Mouse (Mus musculus): ENCODE results near the gene Magi2. TPM values are rescaled to one million over a fixed set of nuclear protein-coding genes. Genes with fewer than 3 reads are reported as not detected.

Gene Magi2
- polyA plus RNA-seq, 1 experiment from 2014 or later = 2.3 TPM

DNA sequence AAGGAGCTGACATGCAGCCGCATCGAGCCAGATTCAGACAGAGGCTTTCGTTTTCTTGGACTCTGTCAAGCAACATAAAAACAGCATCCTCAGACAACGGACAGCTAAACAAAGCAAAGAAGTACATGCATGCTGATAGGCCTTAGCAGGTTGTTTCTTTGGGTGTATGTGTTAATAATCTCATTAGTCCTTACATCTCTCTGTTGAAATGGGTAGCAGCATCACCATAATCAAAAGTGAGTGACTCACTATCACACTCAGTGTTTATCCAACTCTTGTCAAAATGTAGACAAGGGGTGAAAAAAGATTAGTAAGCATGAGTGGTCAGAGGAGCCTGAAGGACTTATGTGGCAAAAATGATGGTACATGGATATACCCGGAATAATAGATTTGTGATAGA is 394.8 kb downstream of the Magi2 start:
- 0 out of 2 replicates have a peak, but pooled peaks cover 3% of the 10 kb centered on the region for H3K27me3 ChIP-seq (replicated peaks)
- no peak for ATAC-seq
- H3K9me3 ChIP-seq = no peaks in the 10 kb centered on the region
- no peak overlapping the region for H3K27ac ChIP-seq
- no peak overlapping the region for H3K4me2 ChIP-seq (replicated peaks)
- no peaks in the 10 kb centered on the region for H3K36me3 ChIP-seq
- no peak overlapping the region for H3K4me3 ChIP-seq (replicated peaks)
- WGBS = 78% methylated on average over 5 of the region's 5 CpGs
- no peak overlapping the region for H3K9ac ChIP-seq
- no peaks in the 10 kb centered on the region for H3K4me1 ChIP-seq (replicated peaks)

- Histone ChIP-seq H3K9me3 (no peaks in the 10 kb centered on the region), H3K36me3 (no peaks in the 10 kb centered on the region), H3K4me3 (replicated peaks) (no peak overlapping the region), H3K4me1 (replicated peaks) (no peaks in the 10 kb centered on the region), H3K27ac (no peak overlapping the region), H3K4me2 (replicated peaks) (no peak overlapping the region), H3K27me3 (replicated peaks) (no peaks in the 10 kb centered on the region), H3K9ac (no peak overlapping the region)
- no peak for ATAC-seq
- 91% methylated on average over 1 of the region's 1 CpGs for WGBS
Observed at GRCm38 (mm10) chr5:19633976-19634375, 407.1 kb downstream of the Magi2 start.

- Histone ChIP-seq H3K4me1 (replicated peaks) (no peaks in the 10 kb centered on the region), H3K4me3 (replicated peaks) (no peak overlapping the region), H3K9me3 (no peaks in the 10 kb centered on the region), H3K27me3 (replicated peaks) (no peaks in the 10 kb centered on the region), H3K4me2 (replicated peaks) (no peak overlapping the region), H3K36me3 (no peaks in the 10 kb centered on the region), H3K27ac (no peak overlapping the region), H3K9ac (no peak overlapping the region)
- no peak for ATAC-seq
- WGBS = 35% methylated on average over 2 of the region's 2 CpGs
Observed at GRCm38 (mm10) chr5:19637789-19638188, 411.0 kb downstream of the Magi2 start.

GRCm38 (mm10) chr5:19655986-19656385 is 429.1 kb downstream of the Magi2 start:
- no peak for ATAC-seq
- Histone ChIP-seq H3K36me3 (no peaks in the 10 kb centered on the region), H3K27ac (no peak overlapping the region), H3K9ac (no peak overlapping the region), H3K4me2 (replicated peaks) (no peak overlapping the region), H3K4me3 (replicated peaks) (no peak overlapping the region), H3K27me3 (replicated peaks) (no peaks in the 10 kb centered on the region), H3K9me3 (no peaks in the 10 kb centered on the region), H3K4me1 (replicated peaks) (no peaks in the 10 kb centered on the region)
- WGBS = 72% methylated on average over 1 of the region's 1 CpGs

DNA sequence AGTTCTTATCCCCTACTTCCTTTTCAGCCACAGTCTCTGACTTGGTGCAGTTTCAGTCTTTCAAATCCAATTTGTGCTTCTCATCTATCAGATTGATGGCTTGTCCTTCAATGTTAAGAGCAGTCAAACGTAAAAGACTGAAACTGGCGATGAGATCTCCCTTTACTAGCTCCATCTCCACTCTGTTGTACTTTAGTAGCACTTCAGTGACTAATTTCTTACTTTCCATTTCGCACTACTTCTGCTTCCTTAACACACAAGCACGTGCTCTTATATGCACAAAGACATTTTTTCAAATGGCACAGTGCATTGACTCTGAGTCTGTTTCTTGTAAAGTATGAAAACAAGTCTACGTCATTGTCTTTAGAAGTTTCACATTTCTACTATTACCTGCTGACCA is 439.6 kb downstream of the Magi2 start:
- no peak overlapping the region for H3K4me2 ChIP-seq (replicated peaks)
- H3K9me3 ChIP-seq = no peaks in the 10 kb centered on the region
- H3K36me3 ChIP-seq = no peaks in the 10 kb centered on the region
- 74% methylated on average over 5 of the region's 5 CpGs for WGBS
- no peaks in the 10 kb centered on the region for H3K4me1 ChIP-seq (replicated peaks)
- no peak overlapping the region for H3K4me3 ChIP-seq (replicated peaks)
- H3K27me3 ChIP-seq (replicated peaks) = no peaks in the 10 kb centered on the region
- no peak overlapping the region for H3K27ac ChIP-seq
- no peak for ATAC-seq
- no peak overlapping the region for H3K9ac ChIP-seq

DNA sequence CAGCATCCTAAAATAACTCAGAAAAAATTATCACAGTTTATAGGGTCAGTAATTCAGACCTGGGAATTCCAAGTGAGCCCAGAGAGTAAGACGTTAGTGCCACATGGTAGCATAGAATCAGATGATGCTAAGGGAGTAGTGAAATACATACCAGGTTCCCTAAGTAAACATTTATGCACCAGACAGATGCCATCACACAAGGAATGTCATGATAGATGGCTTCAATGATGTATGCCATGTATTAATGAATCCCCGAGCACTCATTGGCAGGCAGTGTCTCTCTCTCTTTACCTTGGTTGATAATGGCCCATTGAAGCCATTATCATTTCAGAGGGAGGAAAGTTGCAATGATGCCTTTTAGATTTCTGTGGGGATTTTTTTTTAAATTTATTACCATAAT is 490.5 kb downstream of the Magi2 start:
- 80% methylated on average over 2 of the region's 2 CpGs for WGBS
- H3K4me3 ChIP-seq (replicated peaks) = no peak overlapping the region
- no peak overlapping the region for H3K4me2 ChIP-seq (replicated peaks)
- H3K4me1 ChIP-seq (replicated peaks) = no peaks in the 10 kb centered on the region
- no peaks in the 10 kb centered on the region for H3K9me3 ChIP-seq
- H3K36me3 ChIP-seq = no peaks in the 10 kb centered on the region
- no peak for ATAC-seq
- H3K27ac ChIP-seq = no peak overlapping the region
- H3K27me3 ChIP-seq (replicated peaks) = no peaks in the 10 kb centered on the region
- H3K9ac ChIP-seq = no peak overlapping the region

- Histone ChIP-seq H3K9ac (no peak overlapping the region), H3K27ac (no peak overlapping the region), H3K4me2 (replicated peaks) (no peak overlapping the region), H3K27me3 (replicated peaks) (no peaks in the 10 kb centered on the region), H3K4me3 (replicated peaks) (no peak overlapping the region), H3K9me3 (no peaks in the 10 kb centered on the region), H3K36me3 (no peaks in the 10 kb centered on the region), H3K4me1 (replicated peaks) (no peaks in the 10 kb centered on the region)
- no peak for ATAC-seq
Observed at GRCm38 (mm10) chr5:19726277-19726676, 499.4 kb downstream of the Magi2 start.

DNA sequence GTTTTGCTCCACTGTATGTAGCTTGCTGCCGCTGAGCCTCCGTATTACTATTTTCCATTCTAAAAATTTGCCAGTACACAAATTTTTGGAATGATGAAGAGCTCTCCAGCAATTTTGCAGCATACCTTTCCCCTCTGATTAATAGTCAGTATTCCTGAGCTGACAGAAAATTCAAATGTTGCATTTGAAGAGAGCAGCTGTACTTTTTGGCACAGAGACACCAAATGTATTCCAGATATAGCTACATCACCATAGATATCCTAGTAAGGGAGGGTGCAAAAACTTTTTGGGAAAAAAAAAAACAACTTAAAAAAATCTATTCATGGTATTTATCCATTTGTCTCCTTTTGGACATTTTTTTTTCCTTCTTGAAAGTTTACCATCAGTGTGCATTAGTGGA is 518.5 kb downstream of the Magi2 start:
- Histone ChIP-seq H3K27ac (no peak overlapping the region), H3K9ac (no peak overlapping the region), H3K4me2 (replicated peaks) (no peak overlapping the region), H3K9me3 (no peaks in the 10 kb centered on the region), H3K4me3 (replicated peaks) (no peak overlapping the region), H3K36me3 (no peaks in the 10 kb centered on the region), H3K4me1 (replicated peaks) (no peaks in the 10 kb centered on the region), H3K27me3 (replicated peaks) (no peaks in the 10 kb centered on the region)
- WGBS = 90% methylated on average over 2 of the region's 2 CpGs
- ATAC-seq = no peak

DNA sequence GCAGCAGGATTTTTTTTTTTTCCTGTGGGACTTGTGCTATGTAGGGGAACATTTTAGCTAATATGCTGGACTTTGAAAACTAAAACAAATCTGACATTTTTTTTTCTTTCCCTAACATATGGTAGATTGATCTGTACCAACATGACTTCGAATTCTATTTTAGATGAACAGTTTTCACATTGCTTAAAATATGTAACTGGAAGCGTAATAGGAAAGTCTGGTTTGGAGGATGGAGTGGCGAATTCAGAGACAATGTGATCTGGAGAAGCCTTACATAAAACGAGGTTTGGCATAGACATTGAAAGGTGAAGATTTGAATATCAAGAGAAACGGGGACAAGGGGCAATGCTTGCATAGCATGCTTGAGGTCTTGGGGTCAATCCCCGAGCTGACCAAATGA is 519.1 kb downstream of the Magi2 start:
- H3K4me3 ChIP-seq (replicated peaks) = no peak overlapping the region
- no peak overlapping the region for H3K27ac ChIP-seq
- H3K4me1 ChIP-seq (replicated peaks) = no peaks in the 10 kb centered on the region
- no peaks in the 10 kb centered on the region for H3K27me3 ChIP-seq (replicated peaks)
- ATAC-seq = no peak
- 83% methylated on average over 6 of the region's 6 CpGs for WGBS
- H3K9ac ChIP-seq = no peak overlapping the region
- H3K36me3 ChIP-seq = no peaks in the 10 kb centered on the region
- H3K4me2 ChIP-seq (replicated peaks) = no peak overlapping the region
- H3K9me3 ChIP-seq = no peaks in the 10 kb centered on the region

DNA sequence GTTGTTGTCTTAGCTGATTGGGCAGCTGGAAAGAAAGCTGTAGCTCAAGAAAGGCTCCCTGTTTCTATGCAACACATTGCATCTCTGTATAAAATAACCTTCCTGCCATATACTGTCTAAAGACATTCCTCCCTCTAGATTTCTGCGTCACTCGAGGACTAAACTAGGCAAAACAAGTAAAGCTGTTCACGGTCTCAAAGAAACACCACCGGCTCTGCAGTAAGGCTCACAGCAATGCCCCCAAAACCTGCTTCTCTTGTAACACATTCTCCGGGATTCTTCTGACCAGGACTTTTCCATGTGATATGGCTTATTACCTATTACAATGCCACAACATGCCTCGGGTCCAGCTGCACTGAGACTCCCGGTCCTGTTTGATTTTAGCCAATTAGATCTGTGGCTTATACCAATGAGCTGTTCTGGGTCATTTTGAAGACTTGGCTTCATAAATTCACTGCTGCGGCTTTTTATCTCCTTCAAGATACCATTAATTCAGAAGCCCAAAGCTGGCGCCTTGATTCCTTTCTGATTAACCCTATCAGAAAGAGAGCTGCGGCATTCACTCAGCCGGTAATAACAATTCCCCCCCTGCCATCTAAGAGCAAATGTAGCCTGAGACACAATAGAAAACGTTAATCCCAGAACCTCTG is 520.2 kb downstream of the Magi2 start:
- no peaks in the 10 kb centered on the region for H3K36me3 ChIP-seq
- H3K4me3 ChIP-seq (replicated peaks) = no peak overlapping the region
- H3K9me3 ChIP-seq = no peaks in the 10 kb centered on the region
- no peak for ATAC-seq
- H3K27ac ChIP-seq = no peak overlapping the region
- no peak overlapping the region for H3K4me2 ChIP-seq (replicated peaks)
- no peaks in the 10 kb centered on the region for H3K27me3 ChIP-seq (replicated peaks)
- no peaks in the 10 kb centered on the region for H3K4me1 ChIP-seq (replicated peaks)
- WGBS = 78% methylated on average over 12 of the region's 12 CpGs
- H3K9ac ChIP-seq = no peak overlapping the region

- no peak overlapping the region for H3K4me3 ChIP-seq (replicated peaks)
- ATAC-seq = no peak
- no peak overlapping the region for H3K4me2 ChIP-seq (replicated peaks)
- no peaks in the 10 kb centered on the region for H3K4me1 ChIP-seq (replicated peaks)
- 88% methylated on average over 3 of the region's 3 CpGs for WGBS
- no peaks in the 10 kb centered on the region for H3K27me3 ChIP-seq (replicated peaks)
- no peaks in the 10 kb centered on the region for H3K9me3 ChIP-seq
- H3K27ac ChIP-seq = no peak overlapping the region
- no peak overlapping the region for H3K9ac ChIP-seq
- no peaks in the 10 kb centered on the region for H3K36me3 ChIP-seq
Observed at GRCm38 (mm10) chr5:19747631-19748030, 520.8 kb downstream of the Magi2 start.

DNA sequence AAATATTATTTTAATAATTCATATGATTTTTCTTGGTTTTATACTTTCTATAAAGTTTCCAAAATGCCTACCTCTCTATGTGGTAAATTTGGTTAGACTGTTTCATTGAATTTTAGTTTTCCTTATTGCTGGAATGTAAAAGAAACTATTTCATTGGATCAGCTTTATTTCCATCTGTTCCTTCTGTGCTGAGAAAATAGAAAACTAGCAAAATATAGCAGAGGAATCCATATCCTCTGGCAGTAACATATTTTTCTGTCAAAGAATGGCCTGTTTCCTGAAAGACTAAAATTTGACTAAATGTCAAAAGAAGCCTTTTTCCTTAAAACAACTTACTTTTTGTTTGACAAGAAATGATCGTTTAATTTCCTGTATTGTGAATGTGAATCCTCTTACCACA is 552.4 kb downstream of the Magi2 start:
- no peak for ATAC-seq
- Histone ChIP-seq H3K9me3 (no peaks in the 10 kb centered on the region), H3K4me3 (replicated peaks) (no peak overlapping the region), H3K27me3 (replicated peaks) (no peaks in the 10 kb centered on the region), H3K27ac (no peak overlapping the region), H3K4me1 (replicated peaks) (no peaks in the 10 kb centered on the region), H3K9ac (no peak overlapping the region), H3K4me2 (replicated peaks) (no peak overlapping the region), H3K36me3 (no peaks in the 10 kb centered on the region)
- WGBS = 83% methylated on average over 1 of the region's 1 CpGs

- H3K9me3 ChIP-seq = no peaks in the 10 kb centered on the region
- ATAC-seq = no peak
- no peaks in the 10 kb centered on the region for H3K36me3 ChIP-seq
- no peak overlapping the region for H3K27ac ChIP-seq
- 79% methylated on average over 2 of the region's 2 CpGs for WGBS
- H3K4me3 ChIP-seq (replicated peaks) = no peak overlapping the region
- no peaks in the 10 kb centered on the region for H3K4me1 ChIP-seq (replicated peaks)
- H3K4me2 ChIP-seq (replicated peaks) = no peak overlapping the region
- H3K9ac ChIP-seq = no peak overlapping the region
- H3K27me3 ChIP-seq (replicated peaks) = no peaks in the 10 kb centered on the region
Observed at GRCm38 (mm10) chr5:19780076-19780475, 553.2 kb downstream of the Magi2 start.
